Mouse (Mus musculus) G1E-ER4 (cell line): Measurements from ENCODE around the gene Casp8. TPM values are rescaled to one million over a fixed set of nuclear protein-coding genes. Genes with fewer than 3 reads are reported as not detected.

ENCODE experiments used
- GATA1 ChIP-seq: IDR thresholded peaks from one replicate; pipeline ENCODE4 v1.8.0; 2012; ENCODE audit warnings: low read length, inconsistent platforms
- polyA plus RNA-seq: library from polyadenylated mRNA; stranded (reverse); fragments of >175 nt; gene quantifications from 2 replicates; pipeline ENCODE4 v1.2.3, GENCODE M21; 2012

Casp8 gene
- polyA plus RNA-seq, 1 experiment = 0.02 TPM

DNA sequence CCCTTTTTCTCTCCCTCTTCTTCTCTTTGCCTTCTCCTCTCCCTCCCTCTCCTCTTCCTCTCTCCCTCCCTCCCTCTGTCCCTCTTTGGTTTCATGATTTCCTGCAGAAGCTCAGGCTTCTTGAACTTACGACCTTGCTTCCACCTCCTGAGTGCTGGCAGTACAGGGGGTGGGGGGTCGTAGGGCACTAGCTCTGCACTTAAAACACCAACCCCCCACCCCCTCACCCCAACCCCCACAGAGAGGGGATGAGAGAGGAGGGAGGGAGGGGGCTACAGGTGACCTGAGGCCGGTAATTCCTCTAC is 837 bp downstream of the Casp8 start:
- no peak for TF ChIP-seq GATA1

GRCm38 (mm10) chr1:58796853-58797252 is 1.7 kb downstream of the Casp8 start:
- TF ChIP-seq GATA1 = no peak

DNA sequence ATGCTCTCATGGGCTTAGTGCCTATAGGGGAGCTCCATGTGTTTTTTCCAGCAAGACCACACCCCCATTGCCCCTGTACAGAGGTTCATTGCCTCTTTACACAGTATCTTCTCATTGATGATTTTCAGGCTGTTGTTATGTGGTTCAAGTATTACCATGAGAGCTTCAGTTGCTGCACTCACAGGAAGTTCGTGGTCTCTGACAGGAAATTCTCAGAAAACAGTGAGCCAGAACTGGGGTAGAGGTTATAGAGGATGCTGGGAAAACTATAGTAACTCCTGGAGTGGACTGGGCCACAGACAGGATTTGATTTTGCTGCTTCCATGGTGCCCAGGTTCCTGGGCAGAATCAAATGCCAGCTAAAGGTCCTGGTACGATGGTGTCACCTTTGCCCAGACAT is 2.2 kb downstream of the Casp8 start:
- no peak for TF ChIP-seq GATA1

GRCm38 (mm10) chr1:58798911-58799310 is 3.7 kb downstream of the Casp8 start:
- TF ChIP-seq GATA1 = no peak

DNA sequence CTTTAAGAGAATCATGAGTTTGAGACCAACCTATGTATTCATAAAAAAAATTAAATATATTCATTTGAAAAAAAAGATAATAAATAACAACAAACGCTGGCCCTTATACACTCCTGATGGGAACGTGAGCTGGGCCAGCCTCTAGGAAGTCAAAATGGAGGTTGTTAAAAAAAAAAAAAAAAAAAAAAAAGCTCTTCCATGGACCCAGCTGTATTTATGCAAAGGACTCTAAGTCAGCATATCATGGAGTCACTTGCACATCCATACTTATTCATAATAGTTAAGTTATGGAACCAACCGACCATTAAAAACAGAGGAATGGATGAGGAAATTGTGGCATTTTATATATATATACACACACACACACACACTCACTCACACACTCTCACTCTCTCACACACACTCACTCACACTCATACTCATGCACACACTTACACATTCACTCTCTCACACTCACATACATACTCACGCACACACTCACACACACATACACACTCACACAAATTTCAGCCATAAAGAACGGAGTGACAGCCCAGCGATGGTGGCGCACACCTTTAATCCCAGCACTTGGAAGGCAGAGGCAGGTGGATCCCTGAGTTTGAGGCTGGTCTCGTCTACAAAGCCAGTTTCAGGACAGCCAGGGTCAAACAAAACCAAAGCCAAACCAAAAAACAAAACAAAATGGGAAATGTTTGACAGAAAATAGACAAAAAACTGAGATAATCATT is 6.5 kb downstream of the Casp8 start:
- TF ChIP-seq GATA1 = no peak

DNA sequence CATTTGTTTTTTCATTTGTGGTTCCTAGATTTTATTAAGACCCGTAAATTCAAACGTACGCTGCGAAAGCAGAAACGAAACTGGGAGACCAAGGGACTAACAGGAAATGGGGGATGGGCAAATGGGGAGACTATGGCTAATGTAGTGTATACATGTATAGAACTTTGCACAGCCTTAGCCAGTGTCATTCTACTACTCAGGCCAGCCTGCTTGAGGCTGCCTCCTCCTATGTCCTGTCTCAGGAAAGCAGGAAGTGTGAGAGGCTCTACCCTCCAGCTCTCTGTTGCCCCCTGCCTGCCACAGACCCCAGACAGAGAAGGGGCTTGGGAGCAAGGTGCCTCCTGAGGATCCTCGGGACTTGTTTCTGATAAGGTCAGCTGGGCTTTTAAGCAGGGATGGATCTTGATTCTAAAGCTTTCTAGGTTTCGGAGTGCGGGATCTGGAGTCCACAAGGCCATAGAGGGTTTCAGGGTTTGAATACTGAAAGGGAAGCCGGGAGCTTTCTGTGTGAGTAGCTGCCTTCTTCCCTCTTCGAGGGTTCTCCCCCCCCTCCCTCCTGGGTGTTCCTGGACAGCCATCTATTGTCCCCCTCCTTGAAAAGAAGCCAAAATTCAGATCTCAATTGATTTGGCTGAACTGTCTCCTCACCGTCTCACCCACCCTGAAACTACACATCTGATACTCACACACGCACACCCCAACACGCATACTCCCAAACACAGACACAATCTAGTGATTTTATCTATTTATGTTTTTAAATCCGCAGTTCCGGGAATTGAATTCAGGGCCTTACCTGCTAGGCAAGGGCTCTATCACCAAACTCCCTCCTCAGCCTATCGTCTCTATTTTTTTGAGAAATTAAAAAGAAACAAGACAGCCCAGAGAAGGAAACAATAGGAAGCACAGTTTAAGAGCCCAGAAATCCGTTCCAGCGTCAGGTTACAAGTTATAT is 7.4 kb downstream of the Casp8 start:
- no peak for TF ChIP-seq GATA1

GRCm38 (mm10) chr1:58803531-58803930 is 8.4 kb downstream of the Casp8 start:
- no peak for TF ChIP-seq GATA1

- TF ChIP-seq GATA1 = no peak
These were observed 11.5 kb downstream of the Casp8 start for GRCm38 (mm10) chr1:58806651-58807050.

DNA sequence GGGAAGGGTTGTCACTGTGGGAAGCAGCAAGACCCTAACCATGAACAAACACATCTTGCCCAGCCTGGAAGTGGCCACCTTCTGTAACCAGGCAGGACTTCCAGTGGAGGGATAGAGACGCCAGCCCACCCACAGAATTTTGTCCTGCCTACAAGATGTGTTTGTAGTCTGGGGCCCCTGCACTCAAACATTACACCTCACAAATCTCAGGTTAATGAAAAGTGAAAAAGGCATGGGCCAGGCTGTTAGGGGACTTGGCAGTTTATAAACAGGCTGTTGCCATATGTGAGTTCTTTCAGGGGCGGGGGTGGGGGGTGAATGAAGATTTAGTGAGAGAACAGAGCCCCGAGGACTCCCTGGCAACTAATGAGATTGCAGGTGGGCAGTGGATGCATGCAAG is 31.1 kb downstream of the Casp8 start:
- no peak for TF ChIP-seq GATA1

- no peak for TF ChIP-seq GATA1
These were observed 35.6 kb downstream of the Casp8 start for GRCm38 (mm10) chr1:58830741-58831140.

DNA sequence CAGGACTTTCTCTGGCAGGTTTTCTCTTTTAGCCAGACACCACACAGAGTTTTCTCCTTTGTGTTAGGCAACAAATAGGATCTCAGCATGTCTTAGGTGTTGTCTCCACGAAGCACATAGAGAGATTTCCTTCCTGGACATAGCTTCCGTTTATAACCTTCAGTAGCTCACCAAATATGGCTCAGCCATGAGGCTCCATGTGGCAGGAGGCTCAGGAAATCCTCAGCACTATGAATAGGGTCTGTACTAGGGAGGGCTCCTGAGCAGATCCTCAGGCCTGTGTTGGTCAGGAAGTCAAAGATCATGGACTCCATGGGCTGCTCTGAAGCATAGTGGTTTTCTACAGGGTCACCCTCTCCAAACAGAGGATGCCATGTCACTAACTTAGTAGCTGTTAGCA is 37.0 kb downstream of the Casp8 start:
- TF ChIP-seq GATA1 = no peak

- TF ChIP-seq GATA1 = no peak
These were observed 90.5 kb downstream of the Casp8 start for GRCm38 (mm10) chr1:58885646-58886045.

GRCm38 (mm10) chr1:58889826-58890546 is 94.8 kb downstream of the Casp8 start:
- TF ChIP-seq GATA1 = no peak

Other genes starting within 250 kb of the Casp8 start
- gene Fam126b, start 209.1 kb upstream of the Casp8 start, polyA plus RNA-seq = 7.8 and 8.6 TPM in 2 replicates
- 2.1 and 4.1 TPM in 2 replicates for gene Ndufb3, start 209.0 kb upstream of the Casp8 start, polyA plus RNA-seq
- gene Als2cr12, start 99.4 kb upstream of the Casp8 start, polyA plus RNA-seq = not detected in 2 replicates
- gene Cflar, start 83.9 kb upstream of the Casp8 start, polyA plus RNA-seq = 4.0 and 7.9 TPM in 2 replicates
- gene Trak2, start 178.1 kb downstream of the Casp8 start, polyA plus RNA-seq = 101 and 125 TPM in 2 replicates
- 5.9 and 7.8 TPM in 2 replicates for gene Stradb, start 178.1 kb downstream of the Casp8 start, polyA plus RNA-seq